Mouse (Mus musculus) left cerebral cortex, postnatal 14 days (tissue): Measurements from ENCODE around the gene Gpr142. TPM values are rescaled to one million over a fixed set of nuclear protein-coding genes. Genes with fewer than 3 reads are reported as not detected.

ENCODE experiments used
- DNase-seq, 2 experiments: peaks; one replicate each; pipeline ENCODE4 v3.0.0; 2021 to 2022; ENCODE audit warnings: low spot score in 2 of 2, mixed read lengths in 1 of 2
- intact Hi-C: fragments of 180-260 bp; cut with DNase I; formaldehyde crosslinking; loops from one replicate; pipeline ENCODE4 v1.15.1; 2025
- long read RNA-seq, 2 experiments: library from polyadenylated mRNA; stranded (forward); transcript quantifications; one replicate each; pipeline ENCODE4 v2.0.0; 2021
- total RNA-seq, 2 experiments: library from RNA; stranded (reverse); gene quantifications; 2 replicates each; pipeline ENCODE4 v1.2.3; 2021

Gene Gpr142
- not detected for total RNA-seq
- long read RNA-seq, experiment 1 = 0 reads
- long read RNA-seq, experiment 2 = 0 reads

DNA sequence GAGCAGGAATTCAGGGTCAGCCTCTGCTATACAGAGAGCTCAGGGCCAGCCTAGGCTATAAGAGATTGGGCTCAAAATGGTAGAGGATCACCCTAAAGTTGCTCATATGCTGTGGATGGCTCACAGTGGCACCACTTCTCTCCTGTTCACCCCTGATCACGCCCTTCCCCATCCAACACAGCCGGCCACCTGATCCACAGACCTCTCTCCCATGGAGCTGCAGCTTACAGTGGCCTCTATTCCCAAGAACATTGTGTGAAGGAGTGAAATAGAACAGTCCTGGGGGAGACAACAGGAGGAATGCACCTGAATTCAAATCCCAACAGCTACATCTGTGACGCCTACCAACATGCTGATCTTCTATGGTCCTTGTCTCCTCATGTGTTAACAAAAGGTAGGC lies at the start of gene Gpr142:
Gene Gpr142, plus strand, starts transcription at position 301 of the 400 bp plus-strand sequence.
- intact Hi-C loops = loop anchor here (5.0 kb wide), 1 partner anchor 114 kb away; no protein-coding TSS in a partner anchor
- DNase-seq = no peak

DNA sequence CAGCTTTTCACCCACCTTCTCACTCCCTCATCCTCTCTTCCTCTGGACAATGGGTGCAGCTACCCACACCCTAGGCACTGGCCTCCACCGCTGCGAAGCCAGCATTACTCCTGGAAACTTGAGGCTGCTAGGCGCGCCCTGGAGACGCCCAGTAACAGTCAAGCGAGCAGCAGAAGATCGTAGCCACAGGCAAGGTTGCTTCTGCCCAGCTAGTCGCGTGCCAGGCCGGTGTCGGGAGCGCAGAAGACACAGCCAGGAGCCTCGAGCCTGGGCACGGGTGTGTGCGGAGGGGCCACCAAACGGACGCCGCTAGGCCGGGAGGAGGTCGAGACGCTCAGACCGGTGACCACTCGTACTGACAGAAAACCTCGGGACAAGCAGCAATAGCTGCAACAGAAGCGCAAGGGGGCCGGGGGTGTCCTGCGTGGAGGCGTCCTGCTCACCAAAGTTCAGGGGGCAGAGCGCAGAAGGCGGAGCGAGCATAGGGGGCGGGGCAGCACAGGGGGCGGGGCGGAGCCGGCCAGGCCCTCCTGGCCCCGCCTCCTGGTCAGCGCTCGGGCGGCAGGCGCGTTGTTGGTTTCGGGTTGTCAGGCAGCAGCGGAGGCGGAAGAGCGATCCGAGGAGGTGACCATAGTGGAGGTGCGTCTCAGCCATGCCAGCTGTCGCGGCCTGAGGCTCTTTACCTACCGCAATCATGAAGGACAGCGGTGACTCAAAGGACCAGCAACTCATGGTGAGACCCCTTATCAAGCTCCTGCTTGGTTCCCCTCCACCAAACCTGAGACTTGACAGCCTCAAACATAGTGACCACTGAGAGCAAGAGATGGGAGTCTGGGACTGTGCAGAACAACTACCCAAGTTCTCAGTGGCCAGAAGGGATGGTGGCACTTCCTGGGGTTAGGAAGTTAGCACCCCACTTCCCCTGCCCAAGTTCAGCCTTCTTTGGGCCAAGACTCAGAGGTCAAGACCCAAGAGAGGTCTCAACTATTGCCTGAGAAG lies 33.6 kb upstream of the Gpr142 start, which contains the start of gene Kif19a:
Gene Kif19a, plus strand, starts transcription at position 569 of the 999 bp plus-strand sequence.
- no peak for DNase-seq
- intact Hi-C loops = no loop called here

DNA sequence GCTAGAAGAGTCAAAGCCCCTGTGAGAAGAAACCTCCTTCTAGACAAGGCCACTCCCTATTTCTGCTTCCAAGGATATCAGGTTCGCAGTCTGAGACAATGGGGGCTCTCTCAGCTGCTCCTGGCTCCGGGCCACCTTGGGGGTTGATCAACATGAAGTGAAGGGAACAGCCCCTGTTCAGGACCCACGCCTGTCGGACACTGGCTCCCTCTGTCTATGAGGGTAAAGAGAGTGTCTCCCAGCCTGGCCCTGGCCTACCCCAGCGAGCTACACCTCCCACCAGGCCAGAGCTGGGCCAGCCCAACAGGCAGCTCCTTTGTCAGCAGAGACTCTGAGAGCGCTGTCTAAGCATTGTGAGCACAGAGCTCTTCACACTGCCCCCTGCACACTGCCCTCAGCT lies 28.8 kb upstream of the Gpr142 start:
- intact Hi-C loops = no loop called here
- peak in 1 of 2 experiments; percentile 40 for DNase-seq

DNA sequence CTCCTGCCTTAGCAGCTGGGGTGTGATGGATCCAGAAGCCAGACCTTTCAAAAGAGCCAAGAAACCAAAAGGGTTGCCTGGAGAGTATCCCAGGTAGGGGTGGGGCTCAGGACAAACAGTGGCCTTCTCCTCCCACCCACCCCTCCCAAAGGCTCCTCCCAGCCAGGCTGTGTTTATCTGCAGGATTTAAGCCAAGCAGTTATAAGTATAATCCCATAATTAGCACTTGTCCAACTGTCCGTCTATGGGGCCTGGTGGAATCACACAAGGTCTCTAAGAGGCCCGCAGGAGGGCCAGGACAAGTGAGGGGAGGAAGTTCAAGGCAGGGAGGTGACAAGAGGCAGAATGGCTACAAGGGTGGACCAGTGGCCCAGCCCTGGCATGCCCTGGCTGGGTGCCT lies 26.8 kb upstream of the Gpr142 start:
- DNase-seq = no peak

DNA sequence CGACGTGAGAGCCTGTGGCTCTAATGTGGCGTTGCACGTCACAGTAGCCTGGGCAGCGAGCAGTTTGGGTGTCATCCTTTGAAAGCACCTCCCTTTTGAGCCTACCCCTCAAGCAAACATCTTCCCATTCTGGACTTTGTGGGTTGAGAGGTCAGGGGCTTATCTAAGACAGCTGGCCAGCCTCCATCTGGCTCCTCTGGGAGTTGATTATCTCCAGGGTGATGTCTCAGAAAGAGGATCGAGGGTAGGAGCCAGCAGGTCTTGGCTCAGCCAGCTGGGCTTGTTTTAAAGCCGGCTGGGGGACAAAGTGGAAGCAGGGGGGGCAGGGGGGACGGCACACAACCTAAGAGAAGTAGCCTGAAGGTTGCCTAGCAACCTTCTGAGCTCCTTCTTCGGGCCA lies 18.6 kb upstream of the Gpr142 start:
- intact Hi-C loops = no loop called here

More for the DNA sequence above, 26.8 kb upstream of the Gpr142 start:
- intact Hi-C loops = no loop called here

DNA sequence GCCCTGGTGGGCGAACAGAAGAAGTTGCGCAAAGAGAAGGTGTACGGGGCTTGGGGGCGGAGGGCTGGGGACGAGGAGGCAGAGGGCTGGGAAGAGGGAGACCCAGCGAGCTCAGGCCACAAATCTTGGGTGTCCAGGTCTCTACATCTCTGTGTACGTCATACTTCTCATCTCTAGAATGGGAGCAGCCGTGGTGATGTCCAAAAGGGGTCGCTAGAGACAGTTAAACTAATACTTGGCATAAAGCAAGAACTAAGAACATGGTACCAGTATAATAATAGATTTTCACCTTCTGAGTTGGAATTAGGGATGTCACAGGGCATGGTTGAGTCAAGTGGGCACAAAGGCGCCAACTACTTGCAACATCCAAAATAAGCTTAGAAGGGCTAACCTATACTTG lies 12.8 kb upstream of the Gpr142 start:
- no peak for DNase-seq
- intact Hi-C loops = loop anchor here (5.0 kb wide), 1 partner anchor 109 kb away; the partner anchor contains the start of gene Ttyh2

More for the DNA sequence above, 18.6 kb upstream of the Gpr142 start:
- no peak for DNase-seq

DNA sequence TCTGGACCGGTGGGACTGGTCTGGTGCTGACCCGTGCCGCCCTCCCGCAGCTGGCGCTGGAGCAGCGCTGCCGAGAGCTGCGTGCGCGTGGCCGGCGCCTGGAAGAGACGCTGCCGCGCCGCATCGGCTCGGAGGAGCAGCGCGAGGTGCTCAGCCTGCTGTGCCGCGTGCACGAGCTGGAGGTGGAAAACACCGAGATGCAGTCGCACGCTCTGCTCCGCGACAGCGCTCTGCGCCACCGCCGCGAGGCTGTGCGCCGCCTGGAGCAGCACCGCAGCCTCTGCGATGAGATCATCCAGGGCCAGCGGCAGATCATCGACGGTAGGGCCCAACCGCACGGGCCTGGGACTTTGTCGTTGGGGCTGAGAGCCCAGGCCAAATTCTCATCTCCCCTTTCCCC lies 12.4 kb upstream of the Gpr142 start:
- peak; percentile 70 to 74 for DNase-seq
- intact Hi-C loops = loop anchor here (5.0 kb wide), 1 partner anchor 109 kb away; the partner anchor contains the start of gene Ttyh2

DNA sequence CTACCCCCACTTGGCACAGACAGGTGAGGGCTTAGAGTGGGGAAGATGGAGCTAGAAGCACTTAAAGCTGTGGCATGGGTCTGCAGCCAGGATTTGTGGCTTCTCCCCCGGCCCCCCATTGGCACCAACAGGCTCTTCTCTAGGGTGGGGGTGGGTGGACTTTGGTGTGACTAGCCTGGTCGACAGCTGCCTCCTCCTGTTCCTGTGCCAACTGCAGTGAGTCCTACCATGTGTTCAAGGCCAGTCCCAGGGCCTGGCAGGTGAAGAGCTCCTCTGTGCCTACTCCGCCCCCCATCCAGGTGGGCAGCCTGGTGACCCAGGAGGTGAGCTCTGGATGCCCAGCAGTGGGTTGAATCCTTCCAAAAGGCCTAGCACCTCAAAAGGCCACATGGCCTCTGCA lies 11.1 kb upstream of the Gpr142 start:
- intact Hi-C loops = loop anchor here (2.0 to 5.0 kb wide), 2 partner anchors 43 to 110 kb away; partner anchors contain the start of gene Ttyh2
- no peak for DNase-seq

DNA sequence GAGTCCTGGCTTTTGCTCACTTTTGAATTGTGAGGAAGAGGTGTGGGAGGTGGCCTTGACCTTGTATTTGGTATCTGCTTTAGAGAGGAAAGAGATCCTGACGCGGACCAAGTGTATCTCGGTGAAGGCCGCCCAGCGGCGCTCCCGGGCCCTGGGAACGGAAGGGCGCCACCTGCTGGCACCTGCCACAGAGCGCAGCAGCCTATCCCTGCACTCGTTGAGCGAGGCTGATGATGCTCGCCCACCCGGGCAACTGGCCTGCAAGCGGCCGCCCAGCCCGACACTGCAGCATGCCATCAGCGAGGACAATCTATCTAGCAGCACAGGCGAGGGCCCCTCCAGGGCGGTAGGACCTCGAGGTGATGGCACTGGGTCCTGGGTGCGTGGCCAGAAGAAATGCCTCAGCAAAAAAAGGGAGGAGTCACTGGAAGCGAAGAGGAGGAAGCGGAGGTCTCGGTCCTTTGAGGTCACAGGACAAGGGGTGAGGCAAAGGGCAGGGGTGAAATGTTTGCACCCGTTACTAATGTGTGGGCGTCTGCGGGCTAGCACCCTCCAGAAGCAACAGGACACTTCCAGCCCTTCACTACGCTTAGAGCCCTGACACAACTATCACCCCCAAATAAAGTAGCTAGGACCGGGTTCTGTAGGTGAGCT lies 9.5 kb upstream of the Gpr142 start:
- intact Hi-C loops = loop anchor here (2.0 to 5.0 kb wide), 2 partner anchors 44 to 112 kb away; partner anchors contain the start of gene Ttyh2
- peak; percentile 82 to 88 for DNase-seq

DNA sequence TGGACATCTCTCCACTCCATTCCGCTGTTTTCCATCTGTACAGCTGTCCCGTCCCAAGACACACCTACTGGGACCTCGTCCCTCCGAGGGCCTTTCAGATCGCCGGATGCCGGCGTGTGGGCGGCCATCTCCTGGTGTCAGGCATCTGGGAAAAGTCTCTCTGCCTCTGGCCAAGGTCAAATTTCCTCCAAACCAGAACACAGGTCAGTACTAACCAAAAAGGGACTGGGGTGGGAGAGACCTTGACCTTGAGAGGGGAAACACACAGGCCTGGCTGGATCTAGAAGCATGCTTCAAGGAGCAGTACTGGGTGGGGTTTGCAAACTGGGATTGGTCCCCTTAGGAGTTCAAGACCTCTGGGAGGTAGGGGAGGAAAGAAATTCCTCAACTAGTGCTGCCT lies 9.0 kb upstream of the Gpr142 start:
- intact Hi-C loops = loop anchor here (2.0 to 5.0 kb wide), 2 partner anchors 45 to 112 kb away; partner anchors contain the start of gene Ttyh2
- no peak for DNase-seq

DNA sequence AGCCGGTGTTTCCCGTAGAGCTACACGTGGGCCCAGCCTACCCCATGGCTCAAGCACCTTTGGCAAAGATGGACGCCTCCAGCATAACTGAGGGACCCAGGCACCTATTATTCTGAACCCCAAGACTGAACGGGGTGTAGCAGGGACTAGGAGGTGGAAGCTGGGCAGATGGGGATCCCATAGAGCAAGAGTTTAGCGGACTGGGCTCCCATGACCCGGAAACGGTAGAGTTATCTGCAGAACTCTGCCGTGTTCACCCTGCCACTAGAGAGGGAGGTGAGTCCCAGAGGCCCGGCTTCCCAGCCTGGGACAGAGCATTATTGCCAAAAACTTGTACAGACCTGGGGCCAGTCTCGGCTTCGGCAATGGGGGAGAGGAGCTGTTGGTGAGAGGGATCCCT lies 8.6 kb upstream of the Gpr142 start:
- no peak for DNase-seq
- intact Hi-C loops = no loop called here

DNA sequence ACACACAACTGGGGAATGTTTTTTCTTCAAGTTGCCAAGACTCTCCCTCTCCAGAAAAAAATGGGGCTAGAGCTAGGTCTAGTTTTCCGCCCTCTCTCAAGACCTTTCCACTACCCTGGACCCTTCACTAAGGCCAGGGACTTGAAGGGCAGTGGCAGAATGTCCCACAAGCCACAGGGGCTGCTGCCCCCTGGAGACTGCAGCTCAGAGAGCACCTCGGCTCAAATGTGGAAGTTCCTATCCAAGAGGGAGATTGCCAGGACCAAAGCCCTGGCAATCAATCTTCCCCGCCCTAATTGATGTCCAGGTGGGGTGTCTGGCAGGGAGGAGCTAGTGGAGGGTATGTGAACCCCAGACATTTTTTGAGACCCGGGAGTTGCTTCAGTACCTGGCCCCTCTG lies 7.9 kb upstream of the Gpr142 start:
- intact Hi-C loops = no loop called here
- DNase-seq = no peak

DNA sequence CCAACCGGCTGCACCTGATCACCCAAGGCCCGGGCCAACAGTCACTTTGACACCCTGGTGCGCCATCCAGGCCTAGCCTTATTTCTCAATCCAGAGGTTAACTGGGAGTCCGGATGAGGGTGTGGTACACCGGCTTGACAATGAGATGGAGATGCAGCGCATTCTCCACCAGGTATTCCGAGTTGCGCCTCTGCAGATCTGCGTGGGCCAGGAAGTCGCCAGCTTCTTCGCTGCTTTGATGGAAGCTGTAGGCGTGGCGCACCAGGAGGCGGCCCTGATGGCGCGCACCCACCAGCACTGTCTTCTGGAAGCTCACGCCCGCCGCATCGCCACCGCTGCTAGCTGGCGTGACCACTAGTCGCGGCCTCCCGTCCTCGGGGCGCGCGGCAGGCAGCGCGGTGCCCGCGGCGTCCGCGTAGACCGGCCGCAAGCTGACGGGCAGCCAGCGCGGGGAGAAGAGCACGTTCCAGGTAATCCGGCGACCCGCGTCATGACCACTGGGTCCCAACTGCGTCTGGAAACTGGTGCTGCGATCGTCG lies 7.3 kb upstream of the Gpr142 start:
- peak in 1 of 2 experiments; percentile 26 for DNase-seq
- intact Hi-C loops = no loop called here

DNA sequence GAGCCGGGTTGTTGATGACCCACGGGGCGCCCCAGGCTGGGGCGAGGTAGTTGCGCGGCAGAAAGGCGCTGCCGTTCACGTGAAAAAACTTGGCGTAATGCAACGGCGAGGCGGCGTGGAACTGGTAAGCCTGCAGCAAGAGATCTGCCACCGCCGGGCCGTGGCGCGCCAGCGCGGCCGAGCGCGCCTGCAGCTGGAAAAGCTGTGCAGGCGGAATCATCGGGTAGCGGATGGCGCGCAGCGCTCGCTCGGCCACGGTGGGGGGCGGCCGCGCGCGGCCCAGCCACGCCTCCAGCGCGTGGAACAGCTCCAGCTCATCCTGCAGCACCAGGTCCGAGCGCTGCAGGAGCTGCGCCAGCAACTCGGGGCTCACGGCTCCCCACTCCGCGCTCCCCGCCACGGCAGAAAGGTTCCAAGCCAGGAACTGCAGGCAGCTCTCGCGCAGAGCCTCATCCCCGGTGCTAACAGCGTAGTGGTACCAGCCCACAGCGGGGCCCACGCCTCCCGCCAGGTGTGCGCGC lies 6.8 kb upstream of the Gpr142 start:
- intact Hi-C loops = no loop called here
- DNase-seq = peak; percentile 57 to 63

DNA sequence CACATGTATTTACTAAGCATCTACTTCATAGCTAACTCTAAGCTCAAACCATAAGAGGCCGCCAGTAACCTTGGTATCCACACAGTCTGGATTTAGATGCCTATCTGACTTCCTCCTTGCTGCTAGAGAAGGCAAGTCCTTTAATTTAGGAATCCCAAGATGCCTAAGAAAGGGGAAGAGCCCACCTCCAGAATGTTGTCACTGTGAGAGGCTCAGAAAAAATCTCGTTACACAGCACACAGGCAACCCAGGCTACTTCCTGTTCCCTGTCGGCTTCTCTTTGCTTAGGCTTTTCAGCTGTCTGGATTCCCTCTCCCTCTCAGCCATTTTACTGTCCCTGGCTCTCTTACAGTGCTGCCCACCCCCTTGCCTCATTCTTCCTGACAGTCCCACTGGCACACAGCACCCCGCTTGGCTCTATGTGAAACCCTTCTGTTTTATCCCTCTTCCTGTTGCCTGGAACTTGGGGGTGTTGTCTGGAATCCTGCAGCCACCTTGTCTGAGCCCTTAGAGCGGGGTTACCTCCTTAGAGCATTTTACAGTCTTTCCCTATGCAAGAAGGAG lies 5.7 kb upstream of the Gpr142 start:
- peak; percentile 35 to 65 for DNase-seq
- intact Hi-C loops = no loop called here

DNA sequence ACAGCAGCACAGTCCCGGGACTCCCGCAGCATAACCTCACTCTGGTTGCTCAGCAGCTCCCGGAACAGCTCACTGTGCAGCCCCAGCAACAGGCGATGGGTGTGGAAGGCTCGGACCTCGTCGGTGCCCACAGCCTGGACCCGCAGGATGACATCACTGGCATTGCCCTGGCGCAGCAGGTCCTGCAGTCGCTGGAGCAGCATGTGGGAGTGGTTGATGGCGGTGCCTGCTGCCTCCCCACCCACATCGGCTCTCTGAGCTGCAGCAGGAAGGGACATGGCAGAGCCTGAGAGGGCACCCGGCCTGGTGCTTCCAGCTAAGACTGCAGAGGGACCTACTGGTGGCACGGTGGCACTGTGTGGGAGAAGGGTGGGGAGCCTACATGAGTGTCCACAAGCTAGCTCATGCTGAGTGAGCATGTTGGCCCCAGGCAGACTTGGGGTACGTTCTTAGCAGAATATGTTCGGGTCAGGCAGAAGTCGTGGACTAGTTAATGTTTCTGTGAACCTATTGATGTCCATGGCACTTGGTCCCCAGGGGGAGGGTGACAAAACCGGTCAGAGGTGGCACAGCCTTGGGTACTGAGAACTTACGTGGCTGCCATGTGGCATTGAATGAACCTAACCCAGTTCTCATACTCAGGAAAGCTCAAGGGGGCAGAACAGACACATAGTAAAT lies 4.7 kb upstream of the Gpr142 start:
- DNase-seq = no peak

DNA sequence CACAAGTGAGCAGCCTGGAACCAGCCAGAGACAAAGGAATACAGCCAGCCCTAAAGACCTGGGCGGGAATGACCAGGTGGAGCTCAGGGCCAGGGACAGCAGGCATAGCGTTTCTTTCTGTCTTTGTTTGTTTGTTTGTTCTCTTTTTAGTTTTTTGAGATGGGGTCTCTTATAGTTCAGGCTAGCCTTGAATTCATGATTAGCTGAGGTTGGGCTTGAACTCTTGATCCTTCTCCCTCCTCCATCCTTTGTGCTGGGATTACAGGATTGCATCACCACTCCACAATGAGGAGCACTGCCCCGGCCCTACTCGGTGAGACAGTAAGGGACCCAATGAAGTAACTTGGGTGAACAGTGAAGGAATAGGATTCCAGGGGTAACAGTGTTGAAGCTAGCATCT lies 4.0 kb upstream of the Gpr142 start:
- intact Hi-C loops = loop anchor here (5.0 kb wide), 1 partner anchor 118 kb away; no protein-coding TSS in a partner anchor
- DNase-seq = no peak

More for the DNA sequence above, 4.7 kb upstream of the Gpr142 start:
- intact Hi-C loops = no loop called here

DNA sequence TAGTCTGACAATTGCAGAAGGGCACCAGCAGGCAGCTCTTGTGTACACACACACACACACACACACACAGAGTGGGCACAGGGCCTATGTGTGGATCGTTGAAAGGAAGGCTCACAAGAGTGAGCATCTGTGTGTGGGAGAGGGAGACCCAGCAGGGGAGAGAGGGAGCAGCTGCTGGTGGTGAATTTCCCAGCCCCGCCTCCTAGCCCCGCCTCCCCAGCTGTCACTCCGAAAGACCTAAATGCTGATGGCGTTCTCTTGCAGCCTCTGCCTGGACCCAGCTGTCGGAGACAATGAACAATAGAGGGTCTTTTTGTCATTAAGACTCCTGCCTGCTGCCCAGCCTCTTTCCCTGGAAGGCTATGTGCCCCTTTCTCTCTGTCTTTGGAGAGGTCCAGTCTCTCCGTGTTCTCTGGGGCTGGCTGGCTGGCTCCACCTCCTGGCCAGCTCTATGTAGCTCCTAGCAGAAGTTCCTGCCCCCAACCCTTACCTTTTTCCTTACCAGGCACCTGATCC lies 3.4 kb upstream of the Gpr142 start:
- intact Hi-C loops = loop anchor here (5.0 kb wide), 1 partner anchor 117 kb away; no protein-coding TSS in a partner anchor

More for the DNA sequence above, 3.4 kb upstream of the Gpr142 start:
- peak; percentile 94 to 98 for DNase-seq
